Mouse (Mus musculus) monocyte, adult 59 days (primary cell): ENCODE results near the gene 1700003H04Rik. TPM values are rescaled to one million over a fixed set of nuclear protein-coding genes. Genes with fewer than 3 reads are reported as not detected.

Source experiments
- total RNA-seq, 2 experiments: library from RNA; stranded (reverse); gene quantifications; one replicate each; pipeline ENCODE4 v1.2.4; 2023

Gene 1700003H04Rik
- not detected for total RNA-seq

GRCm38 (mm10) chr3:124581001-124581400 is at the start of gene 1700003H04Rik:
1700003H04Rik (minus strand) TSS chr3:124581101.

Other genes with a start within 250 kb of the 1700003H04Rik start
- gene 1700006A11Rik, start 155.1 kb downstream of the 1700003H04Rik start, total RNA-seq, result not detected